Mouse (Mus musculus): Measurements from ENCODE around the gene Arhgap27.
"Not testable (repeated sequence)": the region's sequence is repeated elsewhere in the genome, so short reads cannot be mapped to it uniquely, and the experiment has no call there.

The Arhgap27 gene

DNA sequence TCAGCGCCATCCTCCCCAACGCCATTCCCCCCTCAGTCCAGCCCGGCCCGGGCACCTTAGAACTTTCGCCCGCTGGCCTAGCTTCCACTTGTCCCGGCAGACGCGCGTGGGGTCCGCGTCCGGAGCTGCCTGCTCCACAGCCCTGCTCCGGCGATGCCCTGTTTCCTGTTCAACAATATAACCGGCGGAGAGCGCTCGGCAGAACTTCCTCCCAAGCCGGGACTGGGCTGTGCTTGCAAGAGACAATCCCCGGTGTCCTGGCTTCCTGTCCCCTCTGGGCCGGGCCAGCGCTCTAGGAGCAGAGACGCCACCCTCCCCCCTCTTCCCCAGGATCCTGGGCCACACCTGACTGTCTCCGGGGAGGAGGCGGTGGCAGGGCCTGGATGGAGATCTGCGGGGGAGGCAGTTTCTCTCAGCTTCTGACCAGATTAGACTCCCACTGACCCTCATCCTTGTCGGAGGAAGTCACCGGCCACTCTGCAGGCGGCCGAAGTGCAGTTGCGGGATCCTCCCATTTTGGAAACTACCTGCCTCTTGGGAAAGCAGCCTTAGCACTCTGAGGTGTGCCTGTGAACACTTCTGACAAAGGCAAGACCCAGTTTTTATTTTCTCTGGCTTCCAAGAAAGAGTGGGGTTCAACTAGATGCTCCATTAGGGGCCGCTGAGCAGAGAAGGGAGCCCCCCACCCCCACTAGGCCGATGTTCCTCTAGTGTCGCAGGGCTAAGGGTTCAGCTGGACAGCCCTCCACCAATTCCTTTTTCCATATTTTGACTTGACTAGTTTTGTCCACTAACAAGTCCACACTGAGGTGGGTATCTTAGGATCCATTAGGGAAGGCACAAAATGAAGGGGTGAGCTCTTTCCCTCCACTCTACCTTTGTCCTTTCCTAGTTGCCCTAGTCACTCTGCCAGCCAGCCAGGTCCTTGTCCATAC, at the start of gene Arhgap27:
TSS of gene Arhgap27 (minus strand) at position 479 of the 935 bp plus-strand sequence.
- peak; percentile 90 for DNase-seq

DNA sequence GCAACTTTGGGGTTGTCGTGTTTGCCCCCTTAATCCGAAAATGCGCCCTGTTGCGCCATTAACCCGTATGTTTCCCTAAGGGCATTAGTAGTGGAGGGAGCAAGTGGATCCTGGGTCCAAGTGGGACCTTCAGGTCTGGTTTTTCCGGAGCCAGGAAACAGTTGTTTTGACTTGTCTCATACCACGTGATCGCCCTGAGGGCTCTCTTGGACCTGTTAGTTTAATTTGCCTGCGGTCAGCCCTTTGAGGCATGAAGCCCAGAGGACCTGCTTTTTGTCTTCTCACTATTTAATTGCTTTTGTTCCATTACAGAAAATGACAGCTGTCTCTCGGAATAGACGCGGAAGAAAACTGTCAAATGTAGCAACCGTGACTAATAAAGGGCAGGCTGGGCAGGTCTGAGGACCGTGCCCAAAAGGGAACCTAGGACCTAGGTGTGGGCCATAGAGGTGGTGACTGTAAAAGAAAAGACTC, 49.5 kb upstream of the Arhgap27 start:
- DNase-seq = no peak

DNA sequence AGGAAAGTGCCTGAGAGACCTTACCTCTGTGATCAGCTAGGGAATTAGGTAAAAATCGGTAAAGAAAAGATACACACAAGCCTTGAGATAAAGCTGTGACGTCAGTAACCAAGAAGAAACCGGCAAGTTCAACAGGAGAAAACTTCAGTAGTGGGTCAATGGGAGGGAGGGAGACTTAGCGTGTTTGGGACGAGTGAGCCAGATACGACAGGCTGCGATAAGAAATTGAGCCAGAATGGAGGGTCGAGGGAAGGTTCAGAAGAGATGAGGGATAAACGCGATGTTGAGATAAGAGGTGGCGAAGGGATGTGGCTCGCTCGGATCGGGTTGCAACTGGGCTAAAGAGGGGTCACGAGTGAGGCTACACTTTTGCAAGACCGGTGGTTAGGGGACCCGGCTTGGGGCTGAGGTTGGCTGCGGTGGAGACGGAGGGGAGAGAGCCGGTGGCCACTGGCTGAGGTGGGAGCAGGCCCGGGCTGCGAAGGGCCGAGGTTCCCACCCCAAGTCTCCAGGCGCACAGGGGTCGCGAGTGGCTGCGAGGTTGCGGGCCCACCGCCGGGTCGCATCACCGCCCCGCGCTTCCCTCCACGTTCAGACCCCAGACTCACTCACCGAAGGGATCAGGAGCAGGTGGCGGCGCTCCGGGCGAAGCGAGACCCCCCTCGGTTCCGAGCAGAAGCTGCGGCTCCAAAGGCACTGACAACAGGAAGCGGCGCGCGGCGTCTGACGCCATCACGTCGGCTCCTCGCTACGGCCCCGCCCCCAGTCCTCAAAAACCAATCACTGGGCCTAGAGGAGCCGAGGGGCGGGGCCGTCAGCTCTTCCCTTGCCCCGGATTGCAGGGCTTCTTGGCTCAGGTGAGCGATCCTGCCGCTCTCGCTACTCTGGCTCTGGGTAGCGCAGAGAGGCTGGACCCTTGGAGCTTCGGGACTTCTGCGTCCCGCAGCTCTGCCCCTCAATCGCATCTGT, 48.8 kb upstream of the Arhgap27 start, which contains the start of gene Plekhm1:
TSS of gene Plekhm1 (minus strand) at position 707 of the 969 bp plus-strand sequence.
- peak; percentile 98 for DNase-seq

DNA sequence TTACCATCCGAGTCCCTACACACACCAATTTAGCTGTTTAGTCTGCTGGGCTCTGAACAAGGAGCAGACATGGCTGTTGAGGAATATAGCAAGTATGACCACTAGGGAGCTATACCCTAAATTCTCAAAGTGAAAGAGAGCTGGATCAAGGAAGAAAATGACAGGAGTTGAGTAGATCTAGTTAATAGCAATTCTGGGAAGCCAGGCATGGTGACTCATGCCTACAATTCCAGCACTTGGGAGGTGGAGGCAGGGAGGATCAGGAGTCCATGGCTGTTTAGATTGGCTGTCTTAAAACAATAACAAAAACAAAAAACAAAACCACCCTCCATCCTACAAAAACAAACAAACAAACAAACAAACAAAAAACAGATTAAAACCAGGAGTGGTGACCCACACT, 47.8 kb upstream of the Arhgap27 start:
- no peak for DNase-seq

DNA sequence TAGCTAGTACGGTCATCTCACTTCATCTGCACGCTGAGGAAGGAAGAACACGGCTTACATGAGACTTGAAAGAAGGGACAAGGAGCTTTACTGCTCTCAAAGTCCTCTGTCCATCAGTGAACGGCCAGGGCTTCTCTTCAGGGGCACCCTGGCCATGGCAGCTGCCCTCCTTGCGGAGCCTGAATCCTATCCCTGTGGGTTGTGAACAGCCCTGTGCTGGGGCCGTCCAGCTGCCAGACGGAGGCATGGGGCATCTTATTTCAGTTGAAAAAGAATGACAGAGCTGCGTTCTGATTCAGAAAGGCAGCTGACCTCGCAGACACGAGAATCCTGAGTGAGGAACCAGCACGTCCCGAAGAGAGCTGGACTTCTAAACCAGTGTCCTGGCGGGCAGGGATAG, 45.4 kb upstream of the Arhgap27 start:
- no peak for DNase-seq

DNA sequence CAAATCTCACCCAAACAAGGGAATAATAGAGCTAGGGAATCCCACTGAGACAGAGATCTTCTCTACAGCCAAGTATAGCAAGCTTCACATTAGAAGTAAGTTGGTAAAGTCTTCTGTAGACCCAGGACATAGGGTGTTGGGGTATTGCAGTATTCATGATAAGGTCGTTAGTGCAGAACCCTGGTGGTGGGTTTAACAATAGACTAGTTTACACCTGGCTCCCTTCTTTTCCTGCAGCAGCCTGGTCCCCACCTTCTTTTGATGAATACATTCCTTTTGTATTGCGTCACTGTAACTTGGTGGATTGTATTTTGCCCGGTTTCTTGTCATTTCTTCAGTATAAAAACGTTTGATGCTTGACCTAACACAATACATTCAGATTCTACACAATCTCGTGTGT, 43.6 kb upstream of the Arhgap27 start:
- not testable (repeated sequence) for DNase-seq

DNA sequence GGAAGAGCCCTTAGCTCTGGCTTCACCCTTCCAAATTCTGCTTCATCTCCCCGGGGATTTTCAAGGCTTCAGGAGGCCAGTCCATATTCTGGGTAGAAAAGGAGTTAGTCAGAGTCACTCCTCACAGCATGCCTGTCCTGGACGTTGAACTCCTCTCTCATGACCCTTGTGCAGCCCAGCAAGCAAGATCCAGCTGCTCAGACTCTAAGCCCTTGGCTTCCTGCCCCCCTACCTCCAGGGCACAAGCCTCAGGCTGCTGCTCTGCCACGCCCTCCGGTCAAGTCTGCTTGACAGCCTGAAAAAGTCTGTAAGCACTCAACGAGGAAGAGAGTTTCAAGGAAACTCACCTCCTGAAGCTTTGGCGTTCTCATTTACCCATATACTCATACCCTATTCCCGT, 43.1 kb upstream of the Arhgap27 start:
- DNase-seq = peak; percentile 81

DNA sequence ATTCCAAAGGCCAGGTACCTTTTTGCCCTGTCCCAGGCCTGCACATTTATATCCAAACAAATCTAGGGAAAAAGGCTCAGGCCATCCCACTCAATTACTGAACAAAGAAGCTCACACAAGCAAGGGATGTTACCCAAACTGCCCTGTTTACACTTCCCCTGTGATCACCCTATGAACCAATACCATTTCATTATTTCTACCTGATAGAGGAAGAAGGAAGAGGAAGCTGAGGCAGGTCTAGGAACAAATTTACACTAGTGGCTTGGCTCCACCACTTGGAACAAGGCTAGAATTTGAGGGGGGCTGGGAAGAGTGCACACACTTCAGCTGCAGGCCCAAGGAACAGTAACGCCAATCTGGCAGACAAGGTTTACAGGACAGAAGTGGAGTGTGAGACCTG, 42.3 kb upstream of the Arhgap27 start:
- DNase-seq = no peak

DNA sequence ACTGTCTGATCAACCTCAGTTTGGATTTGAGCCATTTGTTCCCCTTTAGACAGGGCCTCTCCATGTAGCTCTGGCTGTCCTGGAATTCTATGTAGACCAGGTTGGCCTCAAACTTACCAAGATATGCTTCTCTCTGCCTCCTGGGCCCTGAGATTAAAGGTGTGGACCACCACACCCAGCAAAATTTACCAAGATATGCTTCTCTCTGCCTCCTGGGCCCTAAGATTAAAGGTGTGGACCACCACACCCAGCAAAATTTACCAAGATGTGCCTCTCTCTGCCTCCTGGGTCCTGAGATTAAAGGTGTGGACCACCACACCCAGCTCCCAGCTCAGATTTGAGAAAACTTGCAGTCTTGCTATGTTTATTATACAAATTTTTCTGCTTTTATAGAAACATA, 41.1 kb upstream of the Arhgap27 start:
- DNase-seq = no peak

DNA sequence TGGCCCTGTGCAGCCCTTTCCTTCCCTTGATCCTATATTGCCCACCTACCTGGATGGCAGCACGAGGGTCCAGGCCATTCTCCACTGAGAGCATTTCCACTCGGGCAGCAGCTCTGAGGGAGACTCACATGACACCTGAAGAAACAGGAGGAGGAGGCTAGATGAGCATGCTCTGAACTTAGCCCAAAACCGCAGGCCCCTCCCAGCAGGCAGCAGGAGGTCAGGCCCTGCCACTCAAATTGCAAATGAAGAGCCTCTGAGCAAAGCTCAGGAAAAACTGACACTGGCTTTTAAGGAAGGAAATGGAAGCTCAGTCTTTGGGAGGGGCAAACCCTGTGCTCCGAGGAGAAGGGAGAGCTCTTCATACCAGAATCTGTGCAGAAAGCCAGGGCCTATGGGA, 40.3 kb upstream of the Arhgap27 start:
- peak; percentile 46 for DNase-seq

DNA sequence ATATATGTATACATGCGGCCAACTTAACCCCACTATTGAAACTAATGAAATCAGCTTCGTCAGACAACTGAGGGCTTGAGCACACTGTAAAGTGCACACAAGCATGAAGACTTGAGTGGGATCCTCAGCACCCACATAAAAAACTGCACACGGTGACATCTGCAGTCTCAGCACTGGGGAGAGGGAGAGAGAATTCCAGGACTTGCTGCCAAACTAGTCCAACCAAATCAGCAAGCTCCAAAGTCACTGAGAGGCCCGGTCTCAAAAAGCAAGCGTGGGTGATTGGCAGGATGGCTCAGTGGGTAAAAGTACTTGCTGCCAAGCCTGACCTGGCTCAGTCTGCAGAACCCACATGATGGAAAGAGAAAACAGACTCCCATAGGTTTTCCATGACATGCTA, 39.2 kb upstream of the Arhgap27 start:
- DNase-seq = no peak

DNA sequence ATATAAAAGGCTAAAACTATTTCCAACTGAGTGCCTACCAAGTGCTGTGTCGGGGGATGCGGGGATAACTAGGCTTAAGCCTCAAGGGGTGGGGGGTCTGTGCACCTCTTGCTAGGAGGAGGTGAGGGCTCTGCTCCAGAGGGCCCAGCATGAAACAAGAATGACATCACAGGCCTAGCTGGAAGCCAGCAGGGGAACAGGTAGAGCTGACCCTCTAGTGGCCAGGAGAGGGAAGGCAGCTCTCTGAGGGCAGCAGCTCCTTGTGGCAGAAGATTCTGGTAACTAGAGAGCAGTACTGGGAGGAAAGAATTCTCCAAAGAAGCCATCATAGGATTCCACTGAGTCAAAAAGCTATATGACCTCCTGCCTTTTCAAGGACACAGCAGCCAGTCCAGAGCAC, 38.7 kb upstream of the Arhgap27 start:
- peak; percentile 79 for DNase-seq

DNA sequence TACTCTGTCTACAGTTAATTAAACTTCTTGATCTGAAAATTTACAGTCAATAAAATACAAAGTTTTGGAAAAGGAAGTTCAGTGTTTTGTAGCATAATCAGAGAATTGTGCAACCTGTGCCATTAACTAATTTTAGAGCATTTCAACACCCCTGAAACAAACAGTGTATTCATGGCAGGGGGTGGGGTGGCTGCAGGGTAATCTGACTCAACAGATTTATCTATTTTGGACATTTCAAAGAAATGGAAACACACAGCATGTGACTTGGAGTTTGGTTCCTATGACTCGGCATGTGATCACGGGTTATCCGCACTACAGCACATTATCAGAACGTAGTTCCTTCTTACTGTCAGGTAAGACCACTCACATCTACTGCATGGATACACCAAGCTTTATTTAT, 36.5 kb upstream of the Arhgap27 start:
- DNase-seq = no peak

DNA sequence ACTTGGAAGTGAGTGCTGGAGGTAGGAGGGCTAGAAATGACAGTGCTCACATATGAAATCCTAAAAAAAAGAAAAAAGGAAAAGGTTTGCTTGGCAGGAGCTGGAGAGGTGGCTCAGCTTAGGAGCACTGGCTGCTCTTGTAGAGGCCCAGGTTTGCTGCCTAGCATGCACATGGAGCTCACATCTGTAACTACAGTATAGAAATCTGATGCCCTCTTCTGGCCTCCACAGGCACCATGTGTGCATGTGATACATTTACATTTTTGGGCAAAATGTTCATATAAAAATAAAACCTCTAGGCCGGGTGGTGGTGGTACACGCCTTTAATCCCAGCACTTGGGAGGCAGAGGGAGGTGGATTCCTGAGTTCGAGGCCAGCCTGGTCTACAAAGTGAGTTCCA, 35.6 kb upstream of the Arhgap27 start:
- DNase-seq = peak; percentile 42

DNA sequence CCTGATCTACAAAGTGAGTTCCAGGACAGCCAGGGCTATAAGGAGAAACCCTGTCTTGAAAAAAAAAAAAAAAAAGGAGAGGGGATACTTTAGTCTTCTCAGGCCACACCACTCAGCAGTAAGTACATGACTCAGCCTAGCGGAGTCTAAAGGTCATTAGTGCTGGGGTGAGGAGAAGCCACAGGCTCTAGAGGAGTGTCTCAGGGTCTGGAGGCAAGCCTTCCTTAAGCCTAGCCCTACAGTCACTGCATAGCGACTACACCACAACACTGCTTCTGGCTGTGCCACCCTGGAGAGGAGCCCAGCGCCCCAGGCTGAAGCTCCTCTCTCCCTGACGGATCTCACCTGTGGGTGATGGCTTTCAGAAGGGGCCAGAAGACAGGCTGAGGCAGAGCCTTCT, 33.2 kb upstream of the Arhgap27 start:
- no peak for DNase-seq

DNA sequence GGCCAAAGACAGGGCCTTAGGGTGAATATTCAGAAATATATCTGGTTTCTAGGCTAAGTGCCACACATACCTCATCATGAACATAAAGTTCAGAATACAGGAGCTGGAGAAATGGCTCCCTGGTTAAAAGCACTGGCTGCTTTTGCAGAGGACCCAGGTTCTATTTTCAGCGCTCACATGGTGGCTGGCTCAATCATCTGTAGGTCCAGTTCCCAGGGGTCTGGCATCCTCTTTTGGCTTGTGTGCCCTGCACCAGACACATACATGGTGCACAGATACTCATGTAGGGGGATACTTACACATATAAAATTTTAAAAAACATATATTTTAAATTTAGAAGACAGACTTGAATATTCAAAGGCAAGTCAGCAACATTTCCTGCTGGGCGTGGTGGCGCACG, 32.7 kb upstream of the Arhgap27 start:
- DNase-seq = no peak

DNA sequence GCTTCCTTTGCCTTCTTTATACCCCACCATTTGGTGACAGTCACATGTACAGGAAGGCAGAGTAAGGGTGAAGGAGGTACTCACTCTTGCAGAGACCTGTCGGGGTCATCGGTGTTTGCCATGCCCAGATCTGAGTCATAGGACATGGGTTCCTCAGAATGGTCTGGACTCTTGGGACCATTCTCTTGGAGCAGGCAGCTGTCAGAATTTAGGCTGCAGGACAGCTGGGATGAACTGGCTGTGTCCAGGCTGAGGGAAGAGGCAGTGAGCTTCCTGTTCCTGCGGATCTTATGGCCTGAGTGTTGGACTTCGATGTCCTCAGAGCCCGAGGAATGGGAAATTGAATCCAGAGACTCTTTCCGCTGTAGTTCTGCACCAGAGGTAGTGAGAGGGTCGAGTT, 31.1 kb upstream of the Arhgap27 start:
- no peak for DNase-seq

DNA sequence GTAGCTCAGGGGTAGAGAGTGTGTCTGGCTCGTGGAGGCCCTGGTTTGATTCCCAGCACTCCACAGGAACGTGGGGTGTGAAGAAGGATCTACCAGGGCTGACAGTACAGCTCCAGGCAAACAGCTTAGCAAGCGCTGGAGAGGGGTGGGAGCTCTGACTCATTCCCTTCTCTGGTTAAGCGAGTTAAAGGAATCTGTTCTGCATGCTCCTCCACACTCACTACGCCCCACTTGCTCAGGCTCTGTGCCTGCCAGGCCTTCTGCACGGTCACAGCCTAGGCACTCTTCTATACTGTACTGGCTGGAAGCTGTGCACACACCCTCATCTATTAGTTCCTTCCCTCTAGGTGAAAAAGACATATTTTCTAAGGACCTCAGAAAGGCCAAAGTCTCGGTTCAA, 30.5 kb upstream of the Arhgap27 start:
- no peak for DNase-seq

DNA sequence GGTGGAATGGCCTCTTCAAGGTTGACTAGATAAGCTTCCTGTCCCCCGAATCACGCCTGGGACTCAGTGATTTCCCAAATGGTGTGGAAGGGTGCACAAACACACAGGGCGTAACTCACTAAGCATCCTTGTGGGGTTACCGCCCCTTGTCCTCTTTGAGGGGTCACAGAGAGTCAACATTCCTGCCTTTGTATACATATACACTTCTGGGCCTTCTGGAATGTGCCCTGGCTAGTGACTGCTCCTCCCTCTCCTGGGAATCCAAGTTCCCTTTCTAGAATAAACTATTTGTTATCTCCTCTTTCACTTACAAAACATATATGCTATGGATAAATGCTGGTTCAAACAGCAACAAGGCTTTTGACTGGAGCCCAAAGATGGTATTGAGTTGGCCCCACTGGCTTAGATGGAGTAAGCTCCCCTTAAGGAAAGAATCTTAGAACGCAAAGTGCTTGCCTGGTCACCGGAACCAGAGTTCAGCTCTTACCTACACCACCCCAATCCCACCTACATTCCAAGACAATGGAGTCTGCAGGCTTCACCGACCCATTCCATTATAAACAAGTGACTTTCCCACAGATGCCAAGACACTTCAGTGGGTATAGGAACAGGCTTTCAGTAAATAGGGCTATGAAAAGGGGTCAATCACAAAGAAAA, 24.5 kb upstream of the Arhgap27 start:
- no peak for DNase-seq

DNA sequence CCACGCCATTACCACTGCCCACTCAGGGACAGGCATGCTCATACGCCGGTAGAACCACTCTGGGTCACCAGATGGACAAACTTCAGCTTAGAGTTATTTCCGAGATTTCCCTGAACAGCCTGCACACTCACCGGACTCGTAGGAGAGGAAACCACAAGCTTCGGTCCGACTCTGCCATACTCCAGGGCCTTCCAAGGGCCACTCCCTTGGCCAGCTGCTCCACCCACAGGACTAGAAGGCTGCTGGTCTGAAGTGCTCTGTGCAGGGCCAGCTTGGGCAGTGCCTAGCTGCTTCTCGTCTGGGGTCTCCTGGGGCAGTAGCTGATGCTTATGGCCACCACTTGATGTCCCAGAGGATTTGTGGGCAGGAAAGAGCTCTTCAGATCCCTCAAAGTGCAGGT, 23.3 kb upstream of the Arhgap27 start:
- no peak for DNase-seq

DNA sequence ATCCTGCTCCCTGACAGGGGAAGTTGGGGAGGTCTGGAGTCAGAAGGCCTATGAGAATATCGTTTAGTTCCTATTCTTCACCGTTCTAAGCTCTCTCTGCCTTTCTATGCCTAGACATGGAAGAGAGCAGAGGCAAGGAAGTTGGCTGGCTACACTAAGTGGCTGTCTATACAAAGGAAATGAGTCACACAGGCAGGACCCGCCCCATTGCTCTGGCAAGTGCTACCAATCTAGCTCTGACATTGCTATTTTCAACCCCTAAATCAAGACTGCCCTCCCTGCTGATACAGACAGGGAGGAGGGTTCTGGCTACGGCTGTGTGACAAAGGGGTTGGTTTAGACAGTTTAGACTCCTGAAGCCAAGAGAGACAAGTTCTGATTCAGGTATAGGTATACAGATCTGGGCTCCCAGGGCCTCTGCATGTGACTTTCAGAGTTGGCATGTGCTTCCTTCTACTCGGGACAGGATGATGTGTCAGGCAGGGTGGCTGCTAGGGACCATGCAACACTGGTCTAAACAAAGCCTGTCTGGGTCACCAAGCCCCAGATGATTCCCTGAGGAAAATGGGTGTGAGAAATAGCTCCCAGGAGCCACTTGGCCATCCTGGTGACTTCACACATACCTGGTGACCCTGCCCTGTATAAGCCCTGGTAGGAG, 18.6 kb upstream of the Arhgap27 start:
- DNase-seq = peak; percentile 74

DNA sequence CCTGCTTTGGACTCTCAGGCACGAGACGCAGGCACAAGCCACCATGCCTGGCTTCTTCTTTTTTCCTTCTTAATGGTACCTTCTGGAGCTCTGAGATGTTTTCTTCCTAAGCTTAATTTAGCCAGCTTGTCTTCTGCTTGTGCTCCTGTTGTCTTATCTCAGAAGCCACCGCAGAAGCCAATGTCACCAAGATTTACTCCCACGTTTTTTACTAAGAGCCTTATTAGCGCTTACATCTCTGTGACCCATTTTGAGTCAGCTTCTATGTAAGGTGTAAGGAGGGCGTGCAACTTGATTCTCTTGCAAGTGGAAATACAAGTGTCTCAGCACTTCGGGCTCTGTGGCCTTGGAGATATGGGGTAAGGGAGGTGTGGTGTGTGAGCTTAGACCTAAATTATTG, 18.0 kb upstream of the Arhgap27 start:
- DNase-seq = peak; percentile 6

Data from kidney, postnatal 10 days (tissue).